Mouse (Mus musculus) ES-E14 (cell line): ENCODE results near the gene Dab2ip. TPM values are rescaled to one million over a fixed set of nuclear protein-coding genes. Genes with fewer than 3 reads are reported as not detected.
A peak's percentile ranks its signal among the peaks of the same experiment; 100 is the strongest.

Source experiments
- DNase-seq: peaks from one replicate; pipeline ENCODE4 v3.0.0-alpha.2; 2013; ENCODE audit warnings: low read depth, low spot score
- H3K27ac ChIP-seq: 2 replicates; pipeline ENCODE4 v1.5.1; 2012; ENCODE audit warnings: low read depth, mild to moderate bottlenecking, low read length, moderate library complexity, mixed read lengths; ENCODE audit not compliant: poor library complexity, insufficient read depth, severe bottlenecking
- H3K36me3 ChIP-seq: 2 replicates; pipeline ENCODE4 v1.6.1; 2012; ENCODE audit warnings: mild to moderate bottlenecking, low read length, moderate library complexity, mixed read lengths; ENCODE audit not compliant: control insufficient read depth, poor library complexity, insufficient read depth, severe bottlenecking
- H3K4me1 ChIP-seq, 2 experiments: fragments of 150-350 bp in 1 of 2; sonication (generic) in 1 of 2; 2 replicates each; pipeline ENCODE4 v1.6.1; 2012; ENCODE audit warnings: low read length in 2 of 2, mild to moderate bottlenecking in 1 of 2, mixed read lengths in 1 of 2; ENCODE audit not compliant: control insufficient read depth in 2 of 2, insufficient read depth in 2 of 2, poor library complexity in 1 of 2
- H3K4me3 ChIP-seq, 2 experiments: fragments of 150-350 bp in 1 of 2; sonication (generic) in 1 of 2; 2 replicates each; pipeline ENCODE4 v1.5.1; 2012; ENCODE audit warnings: low read length in 2 of 2, low read depth in 1 of 2, mild to moderate bottlenecking in 1 of 2, mixed read lengths in 1 of 2; ENCODE audit not compliant: insufficient read depth in 1 of 2, poor library complexity in 1 of 2, severe bottlenecking in 1 of 2
- H3K9ac ChIP-seq: 2 replicates; pipeline ENCODE4 v1.6.1; 2012; ENCODE audit warnings: low read depth, mild to moderate bottlenecking, low read length, mixed read lengths; ENCODE audit not compliant: poor library complexity, insufficient read depth, severe bottlenecking
- H3K9me3 ChIP-seq: fragments of 150-350 bp; sonication (generic); 2 replicates; pipeline ENCODE4 v1.6.1; 2012; ENCODE audit warnings: low read depth, mild to moderate bottlenecking, low read length; ENCODE audit not compliant: control insufficient read depth, insufficient read depth
- CHD2 ChIP-seq: IDR thresholded peaks from 2 replicates; pipeline ENCODE4 v1.6.1; 2014; ENCODE audit warnings: mild to moderate bottlenecking, low read depth, low read length, inconsistent platforms
- HCFC1 ChIP-seq: IDR thresholded peaks from 2 replicates; pipeline ENCODE4 v1.6.1; 2012; ENCODE audit warnings: low read length, inconsistent platforms, borderline replicate concordance; ENCODE audit not compliant: insufficient read depth
- MAFK ChIP-seq: IDR thresholded peaks from 2 replicates; pipeline ENCODE4 v1.6.1; 2014; ENCODE audit warnings: mild to moderate bottlenecking, low read depth, low read length, inconsistent platforms; ENCODE audit not compliant: insufficient read depth
- ZC3H11A ChIP-seq: IDR thresholded peaks from 2 replicates; pipeline ENCODE4 v1.6.1; 2012; ENCODE audit warnings: low read depth, mild to moderate bottlenecking, inconsistent platforms, low read length, borderline replicate concordance
- ZNF384 ChIP-seq: IDR thresholded peaks from 2 replicates; pipeline ENCODE4 v1.6.1; 2012; ENCODE audit warnings: low read depth, low read length, inconsistent platforms
- in situ Hi-C, 2 experiments: fragments of 600-800 bp; cut with MboI; formaldehyde crosslinking; loops; one replicate each; pipeline ENCODE4 v1.15.1; 2025; ENCODE audit warnings: low sequenced_read_pairs in 2 of 2, inconsistent platforms in 1 of 2; ENCODE audit not compliant: unreplicated experiment in 2 of 2
- total RNA-seq: library from RNA; depleted of rRNA; stranded (reverse); fragments of 300-350 nt; gene quantifications from 2 replicates; pipeline ENCODE4 v1.2.3, GENCODE M21; 2012

Gene Dab2ip
- total RNA-seq, 1 experiment, result 46.9 TPM

- in situ Hi-C loops, result no loop called here
- Histone ChIP-seq H3K9me3 (no peaks in the 10 kb centered on the region), H3K27ac (no peak overlapping the region), H3K4me1 (peaks cover 6 to 23% of the 10 kb centered on the region in 2 experiments; a peak in 3 of 4 replicates), H3K4me3 (peak overlapping the region in 1 of 2 experiments; percentile 25; a peak in 2 of 4 replicates), H3K9ac (no peak overlapping the region), H3K36me3 (no peaks in the 10 kb centered on the region)
- no peak for DNase-seq
- TF ChIP-seq MAFK (no peak), ZNF384 (no peak), HCFC1 (no peak), ZC3H11A (no peak), CHD2 (no peak)
These were observed 62.5 kb downstream of the Dab2ip start for GRCm38 (mm10) chr2:35620364-35621224.

GRCm38 (mm10) chr2:35621225-35621519 lies 63.1 kb downstream of the Dab2ip start:
- Histone ChIP-seq H3K9ac (no peak overlapping the region), H3K9me3 (no peaks in the 10 kb centered on the region), H3K27ac (no peak overlapping the region), H3K4me1 (peaks cover 4 to 18% of the 10 kb centered on the region in 2 experiments; a peak in 3 of 4 replicates), H3K4me3 (no peak overlapping the region), H3K36me3 (no peaks in the 10 kb centered on the region)
- TF ChIP-seq HCFC1, result no peak
- no peak for TF ChIP-seq MAFK
- no peak for TF ChIP-seq ZC3H11A
- TF ChIP-seq ZNF384, result no peak
- TF ChIP-seq CHD2, result no peak
- DNase-seq, result no peak
- in situ Hi-C loops, result no loop called here

DNA sequence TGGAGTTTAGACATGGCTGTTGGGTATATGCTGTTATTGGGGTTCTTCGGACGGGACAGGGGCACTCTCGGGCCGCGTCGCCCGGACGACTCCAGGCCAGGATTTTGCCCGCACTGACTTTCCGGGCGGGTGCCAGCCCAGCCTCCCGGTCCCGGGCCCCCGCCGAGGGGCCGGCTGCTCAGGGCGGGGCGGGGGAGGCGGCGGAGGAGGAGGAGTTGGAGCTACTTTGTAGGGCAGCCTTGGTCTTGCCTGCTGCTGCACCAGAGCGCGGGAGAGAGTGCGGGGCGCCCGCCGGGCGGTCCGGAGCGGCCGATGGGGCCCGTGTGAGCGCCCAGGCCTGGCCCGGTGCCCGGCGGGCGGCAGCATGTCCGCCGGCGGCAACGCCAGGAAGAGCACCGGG lies 63.7 kb downstream of the Dab2ip start:
- in situ Hi-C loops, result no loop called here
- H3K9ac ChIP-seq, result peak overlapping the region; percentile 75
- peak overlapping the region; percentile 66 to 85 for H3K4me3 ChIP-seq
- no peak for TF ChIP-seq ZC3H11A
- no peak overlapping the region for H3K27ac ChIP-seq
- DNase-seq, result no peak
- H3K9me3 ChIP-seq, result no peaks in the 10 kb centered on the region
- peaks cover 4 to 18% of the 10 kb centered on the region in 2 experiments; a peak in 3 of 4 replicates for H3K4me1 ChIP-seq
- H3K36me3 ChIP-seq, result no peaks in the 10 kb centered on the region

DNA sequence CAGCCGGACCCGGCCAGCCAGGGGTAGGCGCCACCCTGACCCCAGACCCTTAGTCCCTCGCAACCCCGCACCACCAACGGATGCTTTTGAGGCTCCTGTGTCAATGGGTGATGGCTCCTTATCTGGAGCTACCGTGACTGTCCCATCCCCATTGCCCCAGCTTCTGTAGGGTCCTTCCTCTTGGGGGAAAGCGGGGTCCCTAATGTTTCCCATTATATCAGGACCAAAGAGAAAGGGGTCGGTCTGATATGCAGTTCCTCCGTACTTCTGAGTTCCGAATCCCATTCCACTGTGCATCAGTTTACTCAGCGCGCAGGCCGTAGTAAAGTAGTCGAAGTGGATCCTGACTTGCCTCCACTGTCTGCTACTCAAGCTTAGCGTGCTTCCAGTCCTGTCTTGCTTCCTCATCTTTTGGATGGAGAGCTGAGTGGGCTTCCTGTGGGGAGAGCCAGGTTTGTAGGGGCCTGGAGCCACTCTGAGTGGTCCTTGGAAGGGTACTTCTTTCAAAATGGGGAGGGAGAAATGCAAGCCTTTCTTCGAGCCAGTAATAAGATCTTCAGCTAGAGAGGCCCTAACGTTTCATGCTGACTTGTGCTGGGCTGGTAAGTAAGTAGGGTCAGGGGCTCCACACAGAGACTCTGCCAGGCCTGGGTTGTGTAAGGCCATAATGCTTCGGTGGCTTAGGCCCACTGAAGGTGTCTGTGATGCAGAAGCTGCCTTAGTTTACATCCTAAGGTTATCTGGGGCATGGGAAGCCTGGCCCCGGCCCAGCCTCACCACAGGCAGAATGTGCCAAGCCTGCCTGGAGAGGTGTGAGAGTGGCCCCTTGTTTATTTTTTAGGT lies 64.4 kb downstream of the Dab2ip start:
- DNase-seq, result no peak
- in situ Hi-C loops, result no loop called here
- Histone ChIP-seq H3K27ac (no peak overlapping the region), H3K4me1 (peaks cover 4 to 18% of the 10 kb centered on the region in 2 experiments; a peak in 3 of 4 replicates), H3K4me3 (peak overlapping the region; percentile 66 to 85), H3K36me3 (no peaks in the 10 kb centered on the region), H3K9ac (peak overlapping the region; percentile 75), H3K9me3 (no peaks in the 10 kb centered on the region)
- no peak for TF ChIP-seq CHD2
- TF ChIP-seq ZC3H11A, result no peak
- no peak for TF ChIP-seq ZNF384
- TF ChIP-seq MAFK, result no peak
- TF ChIP-seq HCFC1, result no peak

DNA sequence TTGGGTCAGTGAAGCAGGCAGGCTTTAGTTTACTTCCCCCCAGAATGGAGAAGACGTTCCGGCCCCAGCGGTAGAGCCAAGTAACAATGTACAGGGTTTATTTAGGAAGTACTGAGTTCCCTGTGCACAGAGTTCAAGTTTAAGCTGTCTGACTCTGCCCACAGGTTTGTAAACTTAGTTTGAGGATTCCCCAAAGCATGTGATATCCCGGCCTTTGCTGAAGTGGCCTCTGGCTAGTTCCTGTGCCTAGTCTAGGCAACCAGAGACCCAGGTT lies 65.0 kb downstream of the Dab2ip start:
- Histone ChIP-seq H3K9me3 (no peaks in the 10 kb centered on the region), H3K4me3 (no peak overlapping the region), H3K36me3 (no peaks in the 10 kb centered on the region), H3K4me1 (peaks cover 4 to 18% of the 10 kb centered on the region in 2 experiments; a peak in 3 of 4 replicates), H3K27ac (no peak overlapping the region), H3K9ac (no peak overlapping the region)
- in situ Hi-C loops, result no loop called here
- TF ChIP-seq ZC3H11A (no peak), ZNF384 (no peak), CHD2 (no peak), HCFC1 (no peak), MAFK (no peak)
- DNase-seq, result no peak
